Mouse (Mus musculus): ENCODE results near the gene Pde10a. TPM values are rescaled to one million over a fixed set of nuclear protein-coding genes. Genes with fewer than 3 reads are reported as not detected.
A peak's percentile ranks its signal among the peaks of the same experiment; 100 is the strongest.

Pde10a gene
- total RNA-seq, 2 experiments from 2014 or later = 67.6 to 71.6 TPM

- H3K27ac ChIP-seq = no peak overlapping the region
- no peak for TF ChIP-seq CTCF (conservative IDR thresholded peaks at IDR 0.05)
- DNase-seq (ENCODE audit: low spot score in 2 of 2) = no peak
- H3K4me3 ChIP-seq = no peak overlapping the region
Measured at GRCm38 (mm10) chr17:8869287-8869686, 344.1 kb downstream of the Pde10a start.

- Histone ChIP-seq H3K4me3 (no peak overlapping the region), H3K27ac (no peak overlapping the region)
- TF ChIP-seq CTCF (conservative IDR thresholded peaks at IDR 0.05) = no peak
- no peak for DNase-seq (ENCODE audit: low spot score in 2 of 2)
Measured at GRCm38 (mm10) chr17:8870848-8871247, 345.7 kb downstream of the Pde10a start.

- no peak for TF ChIP-seq CTCF (conservative IDR thresholded peaks at IDR 0.05)
- no peak for DNase-seq (ENCODE audit: low spot score in 2 of 2)
Measured at GRCm38 (mm10) chr17:8871396-8871795, 346.2 kb downstream of the Pde10a start.

GRCm38 (mm10) chr17:8871997-8872593, 346.9 kb downstream of the Pde10a start:
- H3K27ac ChIP-seq = no peak overlapping the region
- no peak overlapping the region for H3K4me3 ChIP-seq
- no peak for DNase-seq (ENCODE audit: low spot score in 2 of 2)
- TF ChIP-seq CTCF (conservative IDR thresholded peaks at IDR 0.05) = no peak

More at GRCm38 (mm10) chr17:8871396-8871795, 346.2 kb downstream of the Pde10a start:
- Histone ChIP-seq H3K27ac (no peak overlapping the region), H3K4me3 (no peak overlapping the region)

- TF ChIP-seq CTCF (conservative IDR thresholded peaks at IDR 0.05) = no peak
- no peak overlapping the region for H3K27ac ChIP-seq
- no peak for DNase-seq (ENCODE audit: low spot score in 2 of 2)
Measured at GRCm38 (mm10) chr17:8872611-8873010, 347.4 kb downstream of the Pde10a start.

GRCm38 (mm10) chr17:8878056-8878455, 352.9 kb downstream of the Pde10a start:
- DNase-seq (ENCODE audit: low spot score in 2 of 2) = no peak

More at GRCm38 (mm10) chr17:8872611-8873010, 347.4 kb downstream of the Pde10a start:
- H3K4me3 ChIP-seq = no peak overlapping the region

GRCm38 (mm10) chr17:8881711-8882110, 356.5 kb downstream of the Pde10a start:
- Histone ChIP-seq H3K4me3 (no peak overlapping the region), H3K27ac (no peak overlapping the region)
- DNase-seq (ENCODE audit: low spot score in 2 of 2) = no peak
- no peak for TF ChIP-seq CTCF (conservative IDR thresholded peaks at IDR 0.05)

More at GRCm38 (mm10) chr17:8878056-8878455, 352.9 kb downstream of the Pde10a start:
- Histone ChIP-seq H3K27ac (no peak overlapping the region), H3K4me3 (no peak overlapping the region)
- no peak for TF ChIP-seq CTCF (conservative IDR thresholded peaks at IDR 0.05)

- no peak for TF ChIP-seq CTCF (conservative IDR thresholded peaks at IDR 0.05)
- DNase-seq (ENCODE audit: low spot score in 2 of 2) = no peak
- Histone ChIP-seq H3K27ac (peak overlapping the region; percentile 32; the same call in 1 of the 2 replicates), H3K4me3 (no peak overlapping the region)
Measured at GRCm38 (mm10) chr17:8884691-8885090, 359.5 kb downstream of the Pde10a start.

GRCm38 (mm10) chr17:8885830-8886229, 360.7 kb downstream of the Pde10a start:
- no peak for TF ChIP-seq CTCF (conservative IDR thresholded peaks at IDR 0.05)
- no peak for DNase-seq (ENCODE audit: low spot score in 2 of 2)
- Histone ChIP-seq H3K27ac (no peak overlapping the region), H3K4me3 (no peak overlapping the region)

- no peak for TF ChIP-seq CTCF (conservative IDR thresholded peaks at IDR 0.05)
- Histone ChIP-seq H3K27ac (no peak overlapping the region), H3K4me3 (no peak overlapping the region)
- DNase-seq (ENCODE audit: low spot score in 2 of 2) = no peak
Measured at GRCm38 (mm10) chr17:8888105-8888504, 362.9 kb downstream of the Pde10a start.

GRCm38 (mm10) chr17:8888639-8889038, 363.5 kb downstream of the Pde10a start:
- no peak for TF ChIP-seq CTCF (conservative IDR thresholded peaks at IDR 0.05)
- no peak for DNase-seq (ENCODE audit: low spot score in 2 of 2)
- Histone ChIP-seq H3K27ac (no peak overlapping the region), H3K4me3 (no peak overlapping the region)

GRCm38 (mm10) chr17:8892193-8892985, 367.2 kb downstream of the Pde10a start:
- Histone ChIP-seq H3K27ac (no peak overlapping the region), H3K4me3 (no peak overlapping the region)
- no peak for DNase-seq (ENCODE audit: low spot score in 2 of 2)
- no peak for TF ChIP-seq CTCF (conservative IDR thresholded peaks at IDR 0.05)

- DNase-seq (ENCODE audit: low spot score in 2 of 2) = no peak
- Histone ChIP-seq H3K27ac (no peak overlapping the region), H3K4me3 (no peak overlapping the region)
- no peak for TF ChIP-seq CTCF (conservative IDR thresholded peaks at IDR 0.05)
Measured at GRCm38 (mm10) chr17:8895991-8896390, 370.8 kb downstream of the Pde10a start.

GRCm38 (mm10) chr17:8897749-8898148, 372.6 kb downstream of the Pde10a start:
- TF ChIP-seq CTCF (conservative IDR thresholded peaks at IDR 0.05) = no peak
- no peak for DNase-seq (ENCODE audit: low spot score in 2 of 2)
- Histone ChIP-seq H3K27ac (no peak overlapping the region), H3K4me3 (no peak overlapping the region)
